Mouse (Mus musculus): ENCODE measurements around the gene Eif4b.

The Eif4b gene

DNA sequence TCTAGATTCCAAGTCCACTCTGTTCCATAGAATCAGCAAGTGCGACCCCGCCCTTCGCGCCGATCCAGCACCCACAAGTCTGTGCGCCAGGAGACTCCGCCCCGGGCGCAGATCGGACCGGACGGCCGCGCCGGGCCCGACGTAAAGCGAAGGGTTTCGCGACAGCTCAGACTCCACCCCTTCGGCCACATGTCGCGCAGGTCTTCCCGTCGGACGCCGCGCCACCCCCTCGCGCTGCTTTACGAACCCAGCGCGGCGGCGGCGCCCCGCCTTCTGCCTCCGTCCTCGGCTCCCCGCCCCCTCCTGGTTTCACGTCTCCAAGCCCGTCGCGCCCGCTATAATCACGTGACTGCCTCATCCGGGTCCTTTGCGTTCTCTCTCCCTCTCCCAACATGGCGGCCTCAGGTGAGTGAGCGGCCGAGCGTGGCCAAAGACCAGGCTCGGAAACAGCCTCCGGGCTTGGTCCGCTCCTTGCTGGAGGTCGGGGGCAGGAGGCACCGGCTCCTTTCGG is at the start of gene Eif4b:
TSS of gene Eif4b (plus strand) at position 215 of the 511 bp plus-strand sequence.
- DNase-seq = peak; percentile 98 to 99

DNA sequence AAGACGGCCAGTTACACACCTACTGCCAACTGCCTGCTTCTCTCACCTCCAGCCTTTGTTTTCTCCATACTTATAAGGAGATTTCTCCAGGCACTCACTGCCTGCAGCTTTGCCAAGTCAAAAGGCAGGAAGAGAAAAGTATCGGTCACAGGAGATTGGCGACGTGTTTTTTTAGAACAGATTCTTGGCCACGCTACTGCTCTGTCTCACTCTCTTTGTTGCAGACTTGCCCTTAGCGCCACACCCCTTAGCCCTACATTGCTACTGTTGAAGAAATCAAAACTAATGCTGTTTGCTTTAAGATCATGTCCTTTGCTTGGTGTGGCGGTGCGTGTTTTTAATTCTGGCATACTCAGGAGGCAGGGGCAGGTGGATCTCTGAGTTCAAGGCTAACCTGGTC is 49.7 kb upstream of the Eif4b start:
- DNase-seq = no peak

DNA sequence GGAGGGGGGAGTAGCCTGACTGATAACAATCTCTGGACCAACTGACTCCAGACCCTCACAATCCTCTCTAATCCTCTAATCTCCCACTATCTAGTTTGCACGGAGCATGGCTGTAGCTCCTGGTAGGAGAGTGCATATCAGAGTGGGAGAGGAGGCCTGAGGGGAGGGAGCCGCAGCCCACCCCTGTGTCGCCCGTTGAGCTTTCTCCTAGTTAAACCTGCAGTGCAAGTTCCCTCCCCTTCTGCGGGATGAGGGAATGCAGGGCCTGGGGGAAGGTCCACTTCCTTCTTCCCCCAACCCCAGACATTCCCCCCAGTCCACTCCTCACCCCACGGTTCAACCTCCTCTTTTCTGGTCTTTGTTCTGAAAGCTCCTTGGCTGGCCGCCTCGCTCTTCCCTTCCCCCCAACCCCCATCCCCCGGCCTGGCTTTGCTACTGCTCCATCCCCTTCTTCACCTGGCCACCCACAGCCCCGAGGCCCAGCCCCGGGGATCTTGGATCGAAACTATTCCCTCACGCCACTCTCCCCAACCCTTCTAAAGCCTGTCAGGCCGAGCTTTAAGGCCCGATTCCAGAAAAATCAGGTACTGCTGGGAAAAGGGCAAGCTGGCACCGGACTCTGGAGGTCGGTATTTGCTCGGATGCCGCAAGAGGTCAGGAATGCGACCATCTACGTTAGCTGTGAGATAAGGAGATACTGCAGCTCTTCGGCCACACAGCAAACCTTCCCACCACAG is 48.3 kb upstream of the Eif4b start:
- DNase-seq = no peak

DNA sequence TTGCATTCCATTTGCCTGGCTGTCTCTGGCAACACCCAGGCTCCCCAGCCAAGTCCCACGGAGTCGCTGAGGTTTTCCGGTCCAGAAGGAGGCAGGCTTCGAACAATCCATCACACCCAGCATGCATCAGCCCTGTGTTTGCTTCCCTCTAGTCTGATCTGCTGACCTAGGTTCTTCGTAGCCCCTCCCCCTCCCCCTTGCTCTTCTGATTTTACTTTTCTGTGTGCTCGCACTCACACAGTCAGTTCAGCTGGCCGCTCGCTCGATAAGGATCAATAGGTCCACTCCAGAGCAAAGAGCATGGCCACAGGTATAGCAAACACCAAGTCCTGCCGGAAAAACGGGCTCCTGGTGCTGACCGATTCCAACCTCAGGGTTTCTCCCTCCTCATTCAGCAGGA is 47.1 kb upstream of the Eif4b start:
- no peak for DNase-seq

DNA sequence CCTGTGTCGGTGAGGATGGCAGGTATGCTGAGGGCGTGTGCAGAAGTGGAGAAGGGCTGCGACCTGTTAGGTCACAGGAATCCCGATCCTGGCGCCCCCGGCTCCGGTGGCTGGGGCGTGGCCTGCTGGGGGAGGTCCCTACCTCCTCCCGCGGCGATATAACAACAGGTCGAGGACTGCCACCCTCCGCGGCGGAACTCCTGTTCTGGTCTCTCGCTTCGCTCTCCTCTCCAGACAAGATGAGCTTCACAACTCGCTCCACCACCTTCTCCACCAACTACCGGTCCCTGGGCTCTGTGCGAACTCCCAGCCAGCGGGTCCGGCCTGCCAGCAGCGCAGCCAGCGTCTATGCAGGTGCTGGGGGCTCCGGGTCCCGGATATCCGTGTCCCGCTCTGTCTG is 45.5 kb upstream of the Eif4b start, which contains the start of gene Krt18:
TSS of gene Krt18 (plus strand) at position 141 of the 400 bp plus-strand sequence.
- no peak for DNase-seq

DNA sequence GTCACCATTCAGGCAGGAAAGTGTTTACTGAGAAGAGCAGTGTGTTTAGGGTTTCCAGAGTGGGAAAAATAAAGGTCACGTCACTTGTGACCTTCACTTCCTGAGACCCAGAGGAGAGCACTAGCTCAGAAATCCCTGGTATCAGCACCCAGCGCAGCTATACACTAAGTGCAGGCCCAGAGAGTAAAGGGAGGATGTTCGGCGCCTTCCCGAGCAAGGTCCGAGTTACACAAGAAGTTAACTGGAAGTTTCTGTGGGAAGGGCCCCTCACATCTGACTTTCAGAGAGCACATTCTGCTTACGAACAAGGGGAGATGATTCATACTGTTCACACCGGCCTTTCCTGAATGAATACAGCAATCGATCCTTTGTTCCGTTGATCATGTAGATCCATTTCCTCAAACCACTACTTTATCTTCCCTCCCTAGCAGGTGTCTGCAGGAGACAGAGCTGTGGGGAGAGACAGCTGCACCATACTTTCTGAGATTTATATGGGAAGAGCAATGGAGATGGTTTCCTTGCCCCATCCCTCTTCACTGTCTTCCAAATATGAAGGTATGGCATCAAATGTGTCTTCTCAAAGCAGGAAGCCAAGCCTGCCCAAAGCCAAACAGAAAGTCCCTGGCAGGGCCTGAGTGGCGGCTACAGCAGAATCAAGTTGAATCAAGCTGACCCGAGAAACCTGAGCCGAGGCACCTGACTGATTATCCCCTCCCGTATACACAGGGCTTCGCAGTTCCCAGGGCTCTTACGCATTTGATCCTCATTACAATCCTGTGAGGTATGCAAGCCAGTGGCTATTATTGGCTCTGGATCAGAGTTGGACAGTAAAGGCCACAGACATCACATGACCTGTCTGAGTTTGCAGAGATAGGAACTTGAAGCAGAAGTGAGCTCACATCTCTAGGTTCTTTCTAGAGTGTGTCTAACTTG is 39.2 kb upstream of the Eif4b start:
- no peak for DNase-seq

DNA sequence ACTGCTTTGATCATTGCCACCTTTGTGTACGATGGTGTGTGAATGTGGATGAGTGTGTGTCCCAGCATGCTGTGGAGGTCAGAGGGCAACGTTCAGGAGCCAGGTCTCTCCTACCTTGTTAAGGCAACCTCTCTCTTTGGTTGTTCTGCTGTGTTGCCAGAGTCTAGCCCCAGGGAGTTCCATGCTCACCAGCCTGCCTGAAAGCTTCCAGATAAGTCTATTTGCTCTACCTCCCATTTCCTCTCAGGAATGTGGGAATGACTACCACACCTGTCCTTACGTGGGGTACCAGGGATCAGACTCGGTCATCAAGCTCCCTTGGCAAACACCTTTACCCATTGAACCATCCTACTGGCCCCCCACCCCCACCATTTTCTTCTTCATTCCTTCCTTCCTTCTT is 33.3 kb upstream of the Eif4b start:
- no peak for DNase-seq

GRCm38 (mm10) chr15:102041951-102042350 is 31.6 kb upstream of the Eif4b start:
- DNase-seq = no peak

GRCm38 (mm10) chr15:102044745-102045144 is 28.8 kb upstream of the Eif4b start:
- no peak for DNase-seq

DNA sequence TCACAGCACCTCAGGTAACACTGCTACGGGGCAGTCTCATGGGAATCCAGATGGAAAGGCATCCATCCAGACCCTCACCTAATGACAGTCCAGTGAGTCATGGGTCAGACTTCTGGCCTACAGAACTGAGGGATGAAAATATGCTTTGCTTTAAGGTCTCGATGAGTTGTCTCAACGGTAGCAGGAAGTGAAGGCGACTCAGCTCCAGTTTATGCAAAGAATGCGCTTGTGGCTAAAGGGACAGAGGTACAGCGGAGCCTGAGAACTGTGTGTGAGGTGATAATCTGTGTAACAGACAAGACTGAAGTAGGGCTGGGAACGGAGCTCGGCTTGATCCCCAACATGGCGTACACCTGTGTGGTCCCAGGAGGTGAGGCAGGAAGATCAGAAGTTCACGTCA is 27.9 kb upstream of the Eif4b start:
- DNase-seq = no peak

DNA sequence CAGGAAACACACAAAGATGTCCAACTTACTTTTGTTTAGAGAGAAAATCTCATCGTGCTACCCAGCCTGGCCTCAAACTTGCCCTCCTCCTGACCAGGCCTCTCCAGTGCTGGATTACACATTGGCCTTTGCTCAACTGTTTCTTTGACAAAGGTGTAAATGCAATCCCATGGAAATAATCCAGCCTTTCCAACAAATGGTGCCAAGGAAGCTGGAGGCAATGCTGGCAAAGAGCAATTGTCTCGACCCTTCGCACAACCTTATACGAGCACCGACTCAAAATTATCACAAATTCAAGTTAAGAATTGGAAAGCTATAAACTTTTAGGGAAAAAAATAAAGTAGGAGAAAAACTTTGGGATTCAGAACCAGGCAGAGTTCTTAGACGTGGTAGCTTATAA is 25.6 kb upstream of the Eif4b start:
- DNase-seq = no peak

DNA sequence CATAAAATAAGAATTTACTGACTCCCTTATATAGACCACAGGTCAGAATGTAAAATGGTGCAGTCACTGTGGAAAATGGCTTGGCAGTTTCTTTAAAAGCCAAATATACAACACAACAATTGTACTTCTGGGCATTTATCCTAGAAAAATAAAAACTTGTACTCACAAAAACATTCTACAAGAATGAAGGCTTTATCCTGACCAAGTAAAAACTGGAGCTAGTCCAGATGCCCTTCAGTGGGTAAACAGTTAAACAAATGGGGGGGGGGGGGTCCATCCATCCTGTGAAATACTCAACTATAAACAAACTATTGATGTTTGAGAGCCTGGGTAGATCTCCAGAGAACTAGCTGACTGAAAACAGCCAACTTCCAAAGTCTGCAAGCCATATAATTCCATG is 23.7 kb upstream of the Eif4b start:
- DNase-seq = no peak

DNA sequence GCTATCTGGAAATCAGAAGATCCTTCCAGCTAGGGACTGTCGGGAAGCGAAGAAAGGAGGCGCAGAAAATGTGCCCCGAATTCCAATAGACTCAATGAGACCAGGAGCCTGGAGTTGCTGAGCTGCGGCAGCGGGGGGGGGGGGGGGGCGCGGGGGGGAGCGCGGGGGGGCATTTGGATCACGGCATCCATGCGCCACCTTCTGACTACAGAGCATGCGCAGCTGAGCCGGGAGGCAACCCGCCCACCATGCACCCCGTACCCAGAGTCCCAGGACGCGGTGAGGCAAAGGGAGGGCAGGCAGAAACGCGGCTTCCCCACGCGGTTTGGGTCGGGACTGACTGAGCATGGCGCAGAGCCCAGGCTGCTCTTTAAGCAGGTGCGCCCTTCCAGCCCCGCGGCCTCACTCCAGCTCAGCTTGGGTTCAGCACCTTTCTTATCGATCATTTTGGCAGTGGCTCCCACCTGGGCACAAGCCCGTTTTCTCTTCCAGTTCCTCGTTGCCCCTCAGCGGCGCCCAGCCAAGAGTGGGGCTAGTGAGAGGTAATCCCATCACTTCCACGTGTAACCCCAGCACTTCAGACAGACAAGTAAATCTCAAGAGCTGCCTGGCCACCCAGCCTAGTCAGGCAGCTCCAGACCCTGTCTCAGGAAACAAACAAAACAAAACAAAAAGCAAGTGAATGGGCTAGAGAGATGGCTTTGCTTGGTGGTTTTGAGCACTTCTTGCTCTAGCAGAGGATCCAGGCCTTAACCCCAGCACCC is 21.5 kb upstream of the Eif4b start:
- DNase-seq = peak; percentile 22 to 33

DNA sequence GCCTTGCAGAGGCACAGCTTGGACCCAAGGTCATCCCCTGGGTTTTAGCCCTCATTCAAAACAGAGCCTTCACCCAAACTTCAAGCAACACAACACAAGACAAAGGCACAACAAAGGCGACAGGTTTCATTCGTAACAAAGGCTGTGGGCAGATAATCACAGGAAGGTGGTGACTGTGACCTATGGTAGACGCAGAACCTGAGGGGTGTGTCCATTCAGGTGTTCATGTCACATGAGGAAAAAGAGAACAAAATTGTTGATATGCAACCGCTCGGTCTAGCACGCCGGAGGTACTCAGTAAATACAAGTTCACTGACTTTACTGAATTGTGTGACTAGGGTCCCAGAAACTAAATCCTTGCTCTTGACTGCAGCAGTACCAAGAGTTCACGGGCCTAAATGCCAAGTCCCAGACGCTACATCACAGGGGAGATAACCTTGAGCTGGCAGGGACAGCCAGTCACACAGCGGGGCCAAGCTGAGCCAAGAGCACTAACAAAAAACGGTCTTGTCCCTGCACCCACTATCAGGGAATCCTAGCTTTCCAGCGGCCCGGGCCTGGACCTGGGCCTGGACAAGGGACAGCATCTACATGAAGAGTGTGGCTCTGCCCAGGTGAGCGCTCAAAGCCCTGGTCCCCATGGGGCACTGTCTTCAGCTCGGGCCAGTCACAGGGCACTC is 16.9 kb upstream of the Eif4b start:
- DNase-seq = no peak

- DNase-seq = peak; percentile 93 to 94
Observed at GRCm38 (mm10) chr15:102065661-102066325, 7.8 kb upstream of the Eif4b start.

GRCm38 (mm10) chr15:102070476-102071467 is 2.8 kb upstream of the Eif4b start:
- no peak for DNase-seq

- DNase-seq = no peak
Observed at GRCm38 (mm10) chr15:102072963-102073558, 512 bp upstream of the Eif4b start.

GRCm38 (mm10) chr15:102074070-102074731 is 628 bp downstream of the Eif4b start:
- peak; percentile 61 to 69 for DNase-seq

- no peak for DNase-seq
Observed at GRCm38 (mm10) chr15:102074876-102075585, 1.5 kb downstream of the Eif4b start.

Data from cerebellum, adult 18-20 months (tissue).